Mouse (Mus musculus) ES-E14 (cell line): Measurements from ENCODE around the gene Yars. TPM values are rescaled to one million over a fixed set of nuclear protein-coding genes. Genes with fewer than 3 reads are reported as not detected.
A peak's percentile ranks its signal among the peaks of the same experiment; 100 is the strongest.

ENCODE experiments used
- DNase-seq: peaks from one replicate; pipeline ENCODE4 v3.0.0-alpha.2; 2013; ENCODE audit warnings: low read depth, low spot score
- H3K27ac ChIP-seq: 2 replicates; pipeline ENCODE4 v1.5.1; 2012; ENCODE audit warnings: low read depth, mild to moderate bottlenecking, low read length, moderate library complexity, mixed read lengths; ENCODE audit not compliant: poor library complexity, insufficient read depth, severe bottlenecking
- H3K36me3 ChIP-seq: 2 replicates; pipeline ENCODE4 v1.6.1; 2012; ENCODE audit warnings: mild to moderate bottlenecking, low read length, moderate library complexity, mixed read lengths; ENCODE audit not compliant: control insufficient read depth, poor library complexity, insufficient read depth, severe bottlenecking
- H3K4me1 ChIP-seq, 2 experiments: fragments of 150-350 bp in 1 of 2; sonication (generic) in 1 of 2; 2 replicates each; pipeline ENCODE4 v1.6.1; 2012; ENCODE audit warnings: low read length in 2 of 2, mild to moderate bottlenecking in 1 of 2, mixed read lengths in 1 of 2; ENCODE audit not compliant: control insufficient read depth in 2 of 2, insufficient read depth in 2 of 2, poor library complexity in 1 of 2
- H3K4me3 ChIP-seq, 2 experiments: fragments of 150-350 bp in 1 of 2; sonication (generic) in 1 of 2; 2 replicates each; pipeline ENCODE4 v1.5.1; 2012; ENCODE audit warnings: low read length in 2 of 2, low read depth in 1 of 2, mild to moderate bottlenecking in 1 of 2, mixed read lengths in 1 of 2; ENCODE audit not compliant: insufficient read depth in 1 of 2, poor library complexity in 1 of 2, severe bottlenecking in 1 of 2
- H3K9ac ChIP-seq: 2 replicates; pipeline ENCODE4 v1.6.1; 2012; ENCODE audit warnings: low read depth, mild to moderate bottlenecking, low read length, mixed read lengths; ENCODE audit not compliant: poor library complexity, insufficient read depth, severe bottlenecking
- H3K9me3 ChIP-seq: fragments of 150-350 bp; sonication (generic); 2 replicates; pipeline ENCODE4 v1.6.1; 2012; ENCODE audit warnings: low read depth, mild to moderate bottlenecking, low read length; ENCODE audit not compliant: control insufficient read depth, insufficient read depth
- CHD2 ChIP-seq: IDR thresholded peaks from 2 replicates; pipeline ENCODE4 v1.6.1; 2014; ENCODE audit warnings: mild to moderate bottlenecking, low read depth, low read length, inconsistent platforms
- HCFC1 ChIP-seq: IDR thresholded peaks from 2 replicates; pipeline ENCODE4 v1.6.1; 2012; ENCODE audit warnings: low read length, inconsistent platforms, borderline replicate concordance; ENCODE audit not compliant: insufficient read depth
- MAFK ChIP-seq: IDR thresholded peaks from 2 replicates; pipeline ENCODE4 v1.6.1; 2014; ENCODE audit warnings: mild to moderate bottlenecking, low read depth, low read length, inconsistent platforms; ENCODE audit not compliant: insufficient read depth
- ZC3H11A ChIP-seq: IDR thresholded peaks from 2 replicates; pipeline ENCODE4 v1.6.1; 2012; ENCODE audit warnings: low read depth, mild to moderate bottlenecking, inconsistent platforms, low read length, borderline replicate concordance
- ZNF384 ChIP-seq: IDR thresholded peaks from 2 replicates; pipeline ENCODE4 v1.6.1; 2012; ENCODE audit warnings: low read depth, low read length, inconsistent platforms
- in situ Hi-C, 2 experiments: fragments of 600-800 bp; cut with MboI; formaldehyde crosslinking; loops; one replicate each; pipeline ENCODE4 v1.15.1; 2025; ENCODE audit warnings: low sequenced_read_pairs in 2 of 2, inconsistent platforms in 1 of 2; ENCODE audit not compliant: unreplicated experiment in 2 of 2
- total RNA-seq: library from RNA; depleted of rRNA; stranded (reverse); fragments of 300-350 nt; gene quantifications from 2 replicates; pipeline ENCODE4 v1.2.3, GENCODE M21; 2012

Yars gene
- total RNA-seq, 1 experiment, result 125 TPM

DNA sequence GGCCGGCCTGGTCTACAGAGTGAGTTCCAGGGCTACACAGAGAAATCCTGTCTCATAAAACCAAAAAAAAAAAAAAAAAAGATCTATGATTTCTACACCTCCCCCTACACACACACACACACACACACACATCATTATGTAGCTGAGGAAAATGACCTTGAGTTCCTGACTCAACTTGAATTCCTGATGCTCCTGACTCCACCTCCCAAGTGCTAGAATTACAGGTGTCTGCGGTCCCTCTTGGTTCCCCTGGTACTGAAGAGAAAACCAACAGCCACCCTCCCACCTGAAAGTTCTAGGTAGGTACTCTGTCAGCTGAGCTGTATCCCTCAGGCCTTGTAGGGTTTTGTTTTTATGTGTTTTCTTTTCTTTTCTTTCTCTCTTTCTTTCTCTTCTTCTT is 62.9 kb downstream of the Yars start:
- Histone ChIP-seq H3K4me1 (peaks cover 7 to 29% of the 10 kb centered on the region in 2 experiments), H3K9ac (no peak overlapping the region)

DNA sequence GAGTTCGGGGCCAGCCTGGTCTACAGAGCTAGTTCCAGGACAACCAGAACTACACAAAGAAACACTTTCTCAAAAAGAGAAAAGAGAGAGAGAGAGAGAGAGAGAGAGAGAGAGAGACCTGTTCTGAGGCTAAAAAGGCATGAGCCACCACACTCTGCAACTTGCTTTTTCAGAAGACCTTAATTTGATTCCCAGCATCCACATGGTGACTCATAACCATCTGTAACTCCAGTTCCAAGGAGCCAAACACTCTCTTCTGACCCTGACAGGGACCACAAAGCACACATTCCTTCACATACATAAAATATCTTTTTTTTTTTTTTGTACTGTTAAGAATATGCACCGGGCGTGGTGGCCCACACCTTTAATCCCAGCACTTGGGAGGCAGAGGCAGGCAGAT is 65.0 kb downstream of the Yars start:
- in situ Hi-C loops, result no loop called here
- no peak for DNase-seq
- Histone ChIP-seq H3K27ac (no peak overlapping the region), H3K36me3 (no peaks in the 10 kb centered on the region), H3K9me3 (no peaks in the 10 kb centered on the region), H3K4me3 (no peak overlapping the region), H3K4me1 (peaks cover 2 to 23% of the 10 kb centered on the region in 2 experiments; a peak in 3 of 4 replicates), H3K9ac (no peak overlapping the region)
- TF ChIP-seq CHD2, result no peak
- no peak for TF ChIP-seq HCFC1
- TF ChIP-seq MAFK, result no peak
- TF ChIP-seq ZNF384, result no peak
- no peak for TF ChIP-seq ZC3H11A

More for the DNA sequence above, 62.9 kb downstream of the Yars start:
- TF ChIP-seq ZC3H11A (no peak), CHD2 (no peak), ZNF384 (peak; percentile 55; the same call in 1 of the 2 replicates)
- Histone ChIP-seq H3K9me3 (no peaks in the 10 kb centered on the region), H3K4me3 (no peak overlapping the region), H3K36me3 (no peaks in the 10 kb centered on the region), H3K27ac (no peak overlapping the region)
- no peak for DNase-seq
- in situ Hi-C loops, result no loop called here

DNA sequence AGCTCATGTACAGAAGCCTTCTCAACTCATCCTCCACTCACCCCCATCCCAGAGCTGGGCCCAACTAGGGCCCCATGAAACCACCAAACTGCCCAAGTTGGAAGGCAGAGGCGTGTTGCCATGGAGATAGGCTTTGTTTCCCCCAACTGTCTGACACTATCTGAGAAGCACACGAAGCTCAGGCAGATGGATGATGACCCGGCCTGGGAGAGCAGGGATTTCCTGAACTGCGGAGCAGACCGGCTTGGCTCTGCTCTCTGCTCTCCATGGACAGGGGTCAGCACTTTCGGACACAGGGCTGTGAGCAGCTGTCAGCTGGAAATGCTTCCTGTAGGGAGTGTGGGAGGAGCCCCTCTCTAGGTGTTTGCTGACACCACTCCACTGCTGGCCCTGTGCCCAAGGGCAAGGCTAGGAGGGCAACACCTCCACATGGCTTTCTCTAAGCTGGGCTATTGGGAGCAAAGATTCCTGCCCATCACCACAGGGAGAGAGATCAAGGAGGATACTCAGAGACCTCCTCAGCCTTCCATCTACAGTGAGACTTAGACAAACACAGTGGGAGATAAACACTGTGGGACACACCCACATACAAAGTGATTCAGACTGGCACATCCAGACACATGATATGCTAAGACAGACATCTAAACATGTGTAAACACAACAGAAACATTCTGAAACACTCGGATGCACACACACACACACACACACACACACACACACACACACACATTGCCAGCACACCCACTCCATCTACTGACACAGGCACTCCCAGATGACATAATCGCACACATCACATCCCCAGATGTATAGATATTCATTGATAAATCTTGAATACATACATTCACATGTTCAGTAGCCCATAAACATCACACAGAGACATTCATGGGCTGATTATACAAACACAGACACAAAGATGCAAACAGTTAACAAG is 67.2 kb downstream of the Yars start:
- no peak overlapping the region for H3K27ac ChIP-seq
- in situ Hi-C loops, result no loop called here
- no peak for DNase-seq
- H3K9me3 ChIP-seq, result no peaks in the 10 kb centered on the region
- H3K4me3 ChIP-seq, result no peak overlapping the region
- H3K4me1 ChIP-seq, result peaks cover 3 to 24% of the 10 kb centered on the region in 2 experiments; a peak in 3 of 4 replicates
- no peaks in the 10 kb centered on the region for H3K36me3 ChIP-seq
- no peak overlapping the region for H3K9ac ChIP-seq
- TF ChIP-seq HCFC1, result no peak
- TF ChIP-seq CHD2, result no peak
- no peak for TF ChIP-seq ZNF384
- no peak for TF ChIP-seq ZC3H11A
- TF ChIP-seq MAFK, result no peak

DNA sequence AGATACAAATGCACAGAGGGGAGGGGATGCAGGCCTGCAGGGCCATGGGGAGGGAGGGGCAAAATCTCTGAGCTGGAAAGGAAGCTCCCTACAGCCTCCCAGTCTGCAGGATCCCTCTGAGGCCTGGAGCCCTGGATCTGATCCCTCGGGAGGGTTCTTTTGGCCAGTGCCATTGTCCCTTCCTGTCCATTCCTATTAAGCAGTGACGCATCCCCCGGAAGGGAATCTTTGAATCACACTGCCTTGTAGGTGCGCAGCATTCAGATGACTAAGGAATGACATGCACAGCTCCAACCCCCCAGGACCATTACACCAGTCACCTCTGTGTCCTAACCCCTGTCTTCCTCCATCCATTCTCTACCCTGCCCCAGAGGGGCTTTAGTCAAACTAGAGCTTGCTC is 69.5 kb downstream of the Yars start:
- in situ Hi-C loops, result no loop called here
- no peak for DNase-seq
- no peak overlapping the region for H3K27ac ChIP-seq
- TF ChIP-seq ZC3H11A (no peak), CHD2 (no peak), ZNF384 (no peak), HCFC1 (no peak), MAFK (no peak)
- no peaks in the 10 kb centered on the region for H3K9me3 ChIP-seq
- H3K4me1 ChIP-seq, result peaks cover 6 to 24% of the 10 kb centered on the region in 2 experiments; a peak in 2 of 4 replicates
- H3K9ac ChIP-seq, result no peak overlapping the region
- no peak overlapping the region for H3K4me3 ChIP-seq
- H3K36me3 ChIP-seq, result no peaks in the 10 kb centered on the region

DNA sequence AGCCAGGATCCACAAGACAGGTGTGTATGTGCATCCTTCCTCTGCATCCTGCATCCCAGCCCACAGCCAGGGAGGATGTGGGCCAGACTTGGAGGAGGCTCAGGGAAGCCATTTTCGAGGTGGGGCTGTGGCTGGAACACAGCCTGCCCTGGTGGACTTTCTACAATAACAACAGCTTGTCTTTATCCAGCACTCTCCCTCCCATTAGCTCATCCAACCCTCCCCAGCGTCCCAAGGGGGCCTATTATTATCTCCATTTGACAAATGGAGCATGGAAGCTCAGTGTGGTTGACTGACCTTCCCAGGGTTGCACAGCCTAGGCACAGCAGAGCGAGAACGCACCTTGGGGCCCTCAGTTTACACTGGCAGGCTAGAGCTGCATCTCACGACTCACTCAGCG is 71.1 kb downstream of the Yars start:
- no peak for DNase-seq
- Histone ChIP-seq H3K4me1 (peaks cover 6 to 34% of the 10 kb centered on the region in 2 experiments; a peak in 2 of 4 replicates), H3K27ac (peak overlapping the region; percentile 59), H3K9me3 (no peaks in the 10 kb centered on the region), H3K4me3 (peak overlapping the region; percentile 20 to 39; a peak in 3 of 4 replicates), H3K9ac (peak overlapping the region; percentile 4; the same call in 1 of the 2 replicates), H3K36me3 (no peaks in the 10 kb centered on the region)
- in situ Hi-C loops, result no loop called here
- TF ChIP-seq ZNF384 (no peak), HCFC1 (no peak), ZC3H11A (no peak), MAFK (no peak), CHD2 (no peak)
